Mouse (Mus musculus): Measurements from ENCODE around the gene Fam205a1.
"Not testable (repeated sequence)": the region's sequence is repeated elsewhere in the genome, so short reads cannot be mapped to it uniquely, and the experiment has no call there.

Fam205a1 gene

GRCm38 (mm10) chr4:42853788-42854187 lies at the start of gene Fam205a1:
Gene Fam205a1 (minus strand): TSS chr4:42853888.
- DNase-seq, result not testable (repeated sequence)

GRCm38 (mm10) chr4:42902730-42903129 lies 49.0 kb upstream of the Fam205a1 start:
- peak; percentile 15 for DNase-seq

DNA sequence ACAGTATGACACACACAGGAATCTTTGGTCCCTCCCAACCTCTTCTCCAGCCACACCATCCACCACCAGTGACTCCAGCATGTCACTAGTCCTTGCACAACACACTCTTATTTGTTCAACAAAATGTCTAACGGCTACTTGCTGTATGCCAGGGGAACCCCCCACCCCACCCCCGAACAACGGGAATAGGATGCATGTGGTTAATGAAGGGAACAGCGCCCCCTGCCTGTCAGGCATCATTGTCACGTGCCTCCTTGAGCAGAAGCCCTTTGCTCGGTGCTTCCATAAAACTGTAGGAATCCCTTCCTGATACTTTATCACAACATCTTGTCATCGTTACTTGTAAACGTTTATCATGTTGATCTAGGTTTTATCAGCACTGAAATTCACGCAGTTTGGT lies 48.5 kb upstream of the Fam205a1 start:
- DNase-seq, result no peak

DNA sequence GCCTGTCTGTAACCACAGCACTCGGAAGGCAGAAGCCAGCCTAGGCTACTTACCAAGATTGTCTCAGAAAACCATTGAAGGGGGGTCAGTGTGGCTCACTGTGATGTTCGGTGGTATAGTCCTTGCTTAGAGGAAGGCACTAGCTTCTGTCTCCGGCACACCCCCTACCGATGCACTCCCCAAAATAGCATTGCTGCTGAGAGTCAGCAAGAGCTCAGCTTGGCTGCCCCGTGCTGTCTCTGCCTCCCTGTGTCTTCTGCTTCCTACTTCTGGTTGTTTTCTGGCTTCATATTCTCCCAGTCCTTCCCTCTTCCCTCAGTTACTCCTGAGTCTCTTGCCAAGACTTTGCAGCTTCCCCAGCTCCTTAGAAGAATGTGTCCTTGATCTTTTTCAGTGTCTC lies 47.2 kb upstream of the Fam205a1 start:
- no peak for DNase-seq

GRCm38 (mm10) chr4:42898914-42899313 lies 45.2 kb upstream of the Fam205a1 start:
- no peak for DNase-seq

- no peak for DNase-seq
These were observed 41.4 kb upstream of the Fam205a1 start for GRCm38 (mm10) chr4:42895118-42895517.

- DNase-seq, result no peak
These were observed 37.5 kb upstream of the Fam205a1 start for GRCm38 (mm10) chr4:42891176-42891575.

DNA sequence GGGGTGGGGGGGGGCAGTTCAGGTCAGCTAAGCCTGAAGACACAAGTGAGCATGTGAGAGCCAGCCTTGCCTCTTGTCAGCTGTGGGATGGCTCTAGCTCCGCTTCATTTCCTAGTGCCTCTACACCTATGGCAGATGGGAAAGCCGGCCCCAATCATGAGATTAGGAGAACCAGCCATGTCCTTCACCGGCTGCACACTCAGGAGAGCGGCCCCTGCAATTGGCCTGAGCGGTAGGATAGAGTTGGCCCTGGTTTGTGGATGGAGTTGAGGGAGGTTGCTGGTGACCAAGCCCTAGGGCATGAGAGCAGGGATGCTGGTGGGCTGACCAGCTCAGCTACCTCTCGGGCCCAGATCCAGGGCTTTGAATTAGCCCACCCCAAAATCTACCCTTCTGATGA lies 35.1 kb upstream of the Fam205a1 start:
- DNase-seq, result no peak

DNA sequence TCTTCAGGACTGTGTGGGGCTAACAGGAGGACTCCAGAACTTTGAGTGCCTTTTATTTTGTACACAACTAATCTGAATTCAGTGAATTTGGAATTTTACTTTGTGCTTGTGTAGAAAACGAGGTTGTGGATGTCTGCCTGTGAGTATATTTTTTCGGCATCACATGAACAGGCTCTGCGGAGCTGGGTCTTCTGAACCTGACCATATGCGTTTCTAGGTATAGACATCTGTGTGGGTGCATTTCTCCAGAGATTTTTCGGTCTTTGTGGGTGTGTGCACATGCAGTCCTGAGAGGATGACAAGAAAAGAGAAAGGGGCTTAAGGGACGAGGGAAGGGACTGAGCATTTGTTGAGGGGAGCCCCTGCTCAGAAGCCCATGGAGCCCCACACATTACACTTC lies 33.2 kb upstream of the Fam205a1 start:
- no peak for DNase-seq

GRCm38 (mm10) chr4:42880677-42880948 lies 26.9 kb upstream of the Fam205a1 start:
- no peak for DNase-seq

- no peak for DNase-seq
These were observed 26.4 kb upstream of the Fam205a1 start for GRCm38 (mm10) chr4:42879829-42880676.

DNA sequence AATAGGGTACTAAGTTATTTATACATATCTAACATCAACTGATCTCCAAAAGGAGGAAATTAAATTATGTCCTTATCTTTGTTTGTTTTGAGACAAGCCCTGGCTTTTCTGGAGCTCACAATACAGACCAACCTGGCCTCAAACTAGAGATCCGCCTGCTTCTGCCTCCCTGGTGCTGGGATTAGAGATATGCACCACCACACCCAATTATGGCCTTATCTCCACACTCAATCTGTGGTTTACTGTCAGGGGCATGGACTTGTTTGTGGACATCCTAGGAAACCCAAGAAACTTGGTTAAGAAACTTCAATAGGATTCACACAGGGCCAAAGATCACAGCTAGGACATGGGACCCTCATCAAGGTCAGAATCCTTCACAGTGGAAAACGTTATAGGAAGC lies 24.0 kb upstream of the Fam205a1 start:
- DNase-seq, result peak; percentile 3

DNA sequence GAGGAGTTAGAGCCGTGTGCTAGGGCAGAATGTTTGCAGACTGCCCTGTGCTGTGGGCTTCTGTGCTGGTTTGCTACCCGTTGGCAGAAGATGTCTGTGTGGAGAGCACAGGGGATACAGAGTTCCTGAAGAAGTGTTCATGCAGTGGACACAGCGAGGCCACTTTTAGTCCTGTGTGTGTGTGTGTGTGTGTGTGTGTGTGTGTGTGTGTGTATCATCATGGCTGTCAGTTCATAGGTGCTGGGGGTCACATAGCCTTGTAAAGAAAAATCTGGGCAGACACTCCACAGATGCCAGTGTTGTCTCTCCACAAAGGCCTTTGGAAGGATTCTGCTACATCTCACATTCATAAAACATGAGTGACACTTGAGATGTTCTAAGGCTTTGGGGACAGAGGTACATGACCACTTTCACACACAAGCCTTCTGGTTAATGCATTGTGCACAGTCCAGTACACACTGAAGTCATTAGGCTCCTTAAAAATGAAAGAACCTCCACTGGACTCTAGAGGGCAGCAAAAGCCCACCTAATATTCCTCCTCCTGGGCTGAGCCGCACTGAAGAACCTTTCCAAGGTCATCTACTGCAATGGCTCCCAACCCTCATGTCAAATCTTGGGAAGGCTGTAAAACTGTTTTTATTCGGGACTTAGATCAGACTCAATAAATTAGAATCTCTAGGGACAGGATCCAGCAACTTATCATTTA lies 23.1 kb upstream of the Fam205a1 start:
- peak; percentile 77 for DNase-seq

DNA sequence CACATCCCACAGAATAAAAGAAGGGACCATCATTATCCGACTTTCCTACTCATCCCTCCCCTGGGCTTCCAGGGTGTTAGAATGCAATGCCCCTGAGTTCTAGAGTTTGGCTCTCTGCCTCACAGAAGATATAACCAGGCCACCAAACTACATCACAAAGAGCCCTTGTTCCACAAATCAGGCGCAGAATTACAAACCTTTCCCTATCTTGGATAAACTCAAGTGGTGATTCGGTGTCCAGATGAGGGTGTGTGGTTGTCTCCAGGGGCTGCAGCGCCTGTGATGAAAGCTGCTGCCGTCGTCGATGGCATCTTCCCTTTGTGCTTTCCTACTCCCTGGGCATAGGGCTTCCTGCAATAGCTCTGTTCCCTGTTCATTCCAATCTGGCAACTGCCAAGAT lies 20.4 kb upstream of the Fam205a1 start, which contains the start of gene Fam205c:
TSS of gene Fam205c (minus strand) at position 101 of the 400 bp plus-strand sequence.
- DNase-seq, result no peak

DNA sequence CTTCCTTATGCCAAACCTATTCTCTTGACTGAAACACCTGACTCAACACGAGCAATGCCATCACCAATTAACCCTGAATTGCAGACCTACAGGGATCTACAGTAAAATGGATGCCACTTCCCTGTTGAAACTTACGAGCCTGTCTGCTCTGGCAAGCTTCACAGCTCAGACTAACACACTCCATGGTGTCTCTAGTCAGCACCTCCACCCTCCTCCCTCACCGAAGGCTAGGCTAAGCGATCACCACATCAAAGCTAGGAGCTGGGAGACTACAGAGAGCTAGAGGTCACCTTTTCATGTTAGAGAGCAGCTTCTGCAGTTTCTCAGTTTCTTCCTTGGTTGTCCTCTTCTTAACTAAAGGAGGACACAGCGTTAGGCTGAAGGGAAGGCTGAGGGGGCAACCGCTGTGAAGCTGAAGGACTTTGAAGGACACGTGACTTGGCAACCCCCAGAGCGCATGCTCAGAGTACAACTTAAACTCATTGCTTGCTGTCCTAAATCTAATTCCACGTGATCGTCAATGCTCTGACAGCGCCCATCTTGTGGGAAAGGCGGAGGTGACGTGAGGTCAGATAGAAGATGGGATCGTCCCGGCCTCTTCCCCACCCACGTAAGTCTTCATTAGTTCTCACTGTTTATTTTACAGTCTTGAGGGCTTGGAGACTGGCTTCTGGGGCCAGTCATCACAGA lies 19.2 kb upstream of the Fam205a1 start:
- DNase-seq, result no peak

DNA sequence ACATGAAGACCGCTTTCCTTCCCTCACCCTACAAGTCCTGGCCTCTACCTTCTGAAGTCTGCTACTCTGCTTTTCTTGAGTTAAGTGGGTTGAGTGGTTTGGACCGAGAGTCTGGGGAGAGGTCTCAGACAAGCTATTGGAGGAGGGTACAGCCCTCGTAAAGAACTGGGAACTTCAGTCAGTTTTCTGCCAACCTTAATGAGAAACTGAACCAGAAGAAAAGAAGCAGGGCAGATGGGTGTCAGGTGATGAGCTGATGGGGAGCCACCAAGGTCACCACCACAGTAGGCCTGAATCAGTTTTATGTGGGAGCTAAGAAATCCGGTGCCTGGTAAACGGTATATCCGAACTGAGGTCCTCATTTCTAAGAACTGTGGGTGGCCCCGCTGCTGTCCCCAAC lies 18.5 kb upstream of the Fam205a1 start:
- DNase-seq, result no peak

DNA sequence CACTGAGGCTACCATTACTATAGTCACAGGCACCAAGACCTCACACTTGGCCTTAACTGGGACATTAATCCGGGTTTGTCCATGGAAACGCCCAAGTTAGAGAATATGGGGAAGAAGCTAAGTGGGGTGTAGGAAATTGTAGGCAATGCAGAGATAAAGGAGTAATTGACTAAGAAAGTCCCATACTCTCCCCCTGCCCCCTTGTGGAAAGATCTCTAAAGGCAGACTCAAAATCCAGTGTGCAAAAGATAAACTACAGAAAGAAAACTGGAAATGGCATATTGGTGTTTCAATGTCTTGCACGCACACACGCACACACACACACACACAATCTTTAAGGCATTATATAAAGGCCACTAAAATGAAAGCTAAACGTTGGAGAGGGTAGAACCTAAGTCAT lies 17.1 kb upstream of the Fam205a1 start:
- no peak for DNase-seq

DNA sequence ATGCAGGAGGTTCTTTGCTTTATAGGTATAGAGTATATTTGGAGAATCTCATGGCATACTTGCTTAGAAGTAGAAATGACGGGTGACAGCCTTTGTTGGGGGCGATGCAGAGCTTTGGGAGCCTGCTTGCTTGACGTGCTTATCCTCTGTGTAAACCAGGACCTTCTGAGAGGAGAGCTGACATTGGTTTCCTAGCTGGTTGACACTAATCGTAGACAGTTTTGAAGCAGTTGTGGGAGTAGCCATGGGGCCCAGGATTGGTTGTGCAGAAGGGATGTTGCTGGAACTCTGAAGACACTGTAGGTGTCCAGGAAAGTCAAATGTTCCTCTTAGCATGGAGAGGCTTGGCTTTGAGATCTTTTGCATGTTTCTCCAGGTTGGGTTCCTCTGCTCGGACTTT lies 14.5 kb upstream of the Fam205a1 start:
- DNase-seq, result no peak

DNA sequence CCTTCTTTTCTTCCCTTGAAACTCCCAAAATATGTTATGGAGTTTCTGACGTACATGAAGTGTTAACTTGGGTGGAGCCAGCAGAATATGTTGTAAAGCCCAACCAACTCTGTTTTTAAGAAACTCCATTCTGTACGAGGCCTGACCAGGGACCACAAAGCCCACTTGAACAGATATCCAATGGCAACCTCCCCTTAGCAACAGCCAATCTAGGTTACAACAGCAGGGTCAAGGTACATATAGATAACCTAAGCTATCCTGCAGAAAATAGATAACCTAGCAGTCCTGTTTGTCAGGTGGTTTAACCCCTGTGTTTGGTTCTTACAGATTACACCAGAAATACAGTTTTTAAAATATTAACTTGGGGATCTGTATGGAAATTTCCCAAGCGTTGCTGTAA lies 13.7 kb upstream of the Fam205a1 start:
- no peak for DNase-seq

DNA sequence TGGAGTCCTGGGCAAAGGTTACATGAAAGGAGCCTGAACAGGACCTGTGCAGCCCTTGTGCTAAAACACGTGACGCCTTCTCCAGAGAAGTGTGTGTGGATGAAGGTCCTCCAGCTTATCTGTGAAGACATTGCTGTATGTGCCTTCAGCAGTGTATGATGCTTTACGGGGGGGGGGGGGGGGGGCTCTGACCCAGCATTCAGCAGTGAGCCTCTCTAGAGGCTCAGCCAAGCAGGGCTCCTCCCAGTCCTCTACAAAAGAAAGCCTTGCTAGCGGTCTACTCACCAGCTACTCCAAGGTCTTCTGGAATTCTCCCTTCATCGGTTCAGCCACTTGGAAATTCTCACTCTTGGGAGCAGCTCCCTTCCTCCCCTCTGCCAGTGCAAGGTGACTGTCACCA lies 9.8 kb upstream of the Fam205a1 start:
- DNase-seq, result not testable (repeated sequence)

- not testable (repeated sequence) for DNase-seq
These were observed 6.8 kb upstream of the Fam205a1 start for GRCm38 (mm10) chr4:42860483-42860882.

- not testable (repeated sequence) for DNase-seq
These were observed 3.0 kb upstream of the Fam205a1 start, which contains the start of gene Gm12394 for GRCm38 (mm10) chr4:42856671-42857070. Gene Gm12394 (minus strand): TSS chr4:42856771.

Data from cerebellum, adult 9-10 months (tissue).